Mouse (Mus musculus): ENCODE measurements around the gene Abcg2. TPM values are rescaled to one million over a fixed set of nuclear protein-coding genes. Genes with fewer than 3 reads are reported as not detected.
A peak's percentile ranks its signal among the peaks of the same experiment; 100 is the strongest.

Gene Abcg2
- polyA plus RNA-seq, 1 experiment from 2014 or later, result 135 TPM

- WGBS, result 72% methylated on average over 5 of the region's 5 CpGs
- Histone ChIP-seq H3K27ac (ENCODE audit: low read depth, low read length) (no peak overlapping the region), H3K4me3 (ENCODE audit: low read depth, low read length) (no peak overlapping the region), H3K4me1 (replicated peaks; ENCODE audit: control insufficient read depth, insufficient read depth, low read length) (peaks cover 2% of the 10 kb centered on the region; the same call in 1 of the 2 replicates), H3K9ac (ENCODE audit: low read depth, low read length) (no peak overlapping the region), H3K9me3 (ENCODE audit: control insufficient read depth, low read length) (no peaks in the 10 kb centered on the region), H3K4me2 (no peak overlapping the region), H3K36me3 (ENCODE audit: control insufficient read depth, insufficient read depth, low read length) (no peaks in the 10 kb centered on the region), H3K27me3 (replicated peaks; ENCODE audit: control insufficient read depth, insufficient read depth, low read length) (no peaks in the 10 kb centered on the region)
- no peak for DNase-seq (ENCODE audit: low spot score)
- ATAC-seq (replicated peaks; ENCODE audit: low FRiP score), result no peak
These were observed 39.8 kb downstream of the Abcg2 start for GRCm38 (mm10) chr6:58624126-58624525.

DNA sequence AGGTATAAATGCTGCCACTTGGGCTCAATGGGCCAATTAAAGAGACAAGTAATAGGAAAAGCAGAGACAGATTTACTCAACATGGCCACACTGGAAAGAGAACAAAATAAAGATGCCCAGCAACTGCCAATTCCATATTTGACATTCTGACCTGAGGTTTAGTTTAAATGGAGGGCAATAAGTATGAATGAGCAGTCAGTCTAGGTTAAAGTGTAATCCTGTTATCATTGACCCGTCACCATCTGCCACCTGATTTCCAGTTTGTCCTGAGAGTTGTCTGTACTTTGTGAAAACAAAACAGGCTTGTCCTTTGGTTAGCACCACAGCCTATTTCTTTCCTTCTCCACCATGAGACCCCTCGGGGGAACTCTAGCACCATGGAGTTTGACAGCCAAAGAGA lies 44.9 kb downstream of the Abcg2 start:
- no peak for DNase-seq (ENCODE audit: low spot score)
- Histone ChIP-seq H3K27ac (ENCODE audit: low read depth, low read length) (no peak overlapping the region), H3K27me3 (replicated peaks; ENCODE audit: control insufficient read depth, insufficient read depth, low read length) (no peaks in the 10 kb centered on the region), H3K4me2 (no peak overlapping the region), H3K36me3 (ENCODE audit: control insufficient read depth, insufficient read depth, low read length) (no peaks in the 10 kb centered on the region), H3K9ac (ENCODE audit: low read depth, low read length) (no peak overlapping the region), H3K4me3 (ENCODE audit: low read depth, low read length) (no peak overlapping the region), H3K4me1 (replicated peaks; ENCODE audit: control insufficient read depth, insufficient read depth, low read length) (peaks cover 5% of the 10 kb centered on the region), H3K9me3 (ENCODE audit: control insufficient read depth, low read length) (no peaks in the 10 kb centered on the region)
- ATAC-seq (replicated peaks; ENCODE audit: low FRiP score), result no peak
- 68% methylated on average over 2 of the region's 2 CpGs for whole genome bisulfite sequencing

DNA sequence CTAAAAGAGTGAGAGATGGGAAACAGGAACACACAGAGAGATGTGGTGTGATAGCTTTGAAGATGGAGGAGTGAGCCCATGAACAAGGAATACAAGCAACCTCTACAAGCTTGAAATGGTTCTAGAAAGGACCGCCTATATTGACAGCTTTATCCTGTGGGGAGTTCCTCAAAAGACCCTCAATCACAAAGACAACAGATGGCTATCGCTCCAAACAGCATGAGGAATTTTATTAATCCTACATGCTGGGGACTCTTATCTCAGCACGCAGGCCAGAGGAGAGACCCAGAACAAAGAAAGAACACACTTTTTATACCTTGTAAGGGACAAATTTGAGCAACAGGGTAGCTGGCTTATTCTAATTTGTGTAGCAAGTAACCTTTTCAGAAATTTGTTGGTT lies 48.1 kb downstream of the Abcg2 start:
- WGBS, result 36% methylated on average over 3 of the region's 3 CpGs
- H3K4me1 ChIP-seq (replicated peaks; ENCODE audit: control insufficient read depth, insufficient read depth, low read length), result peaks cover 5% of the 10 kb centered on the region
- no peak overlapping the region for H3K4me3 ChIP-seq (ENCODE audit: low read depth, low read length)
- H3K27ac ChIP-seq (ENCODE audit: low read depth, low read length), result no peak overlapping the region
- DNase-seq (ENCODE audit: low spot score) (no peak), ATAC-seq (replicated peaks; ENCODE audit: low FRiP score) (no peak; the same call in 1 of the 2 replicates)
- H3K9me3 ChIP-seq (ENCODE audit: control insufficient read depth, low read length), result no peaks in the 10 kb centered on the region
- no peaks in the 10 kb centered on the region for H3K36me3 ChIP-seq (ENCODE audit: control insufficient read depth, insufficient read depth, low read length)
- H3K27me3 ChIP-seq (replicated peaks; ENCODE audit: control insufficient read depth, insufficient read depth, low read length), result no peaks in the 10 kb centered on the region
- H3K4me2 ChIP-seq, result no peak overlapping the region
- H3K9ac ChIP-seq (ENCODE audit: low read depth, low read length), result no peak overlapping the region

GRCm38 (mm10) chr6:58633731-58634130 lies 49.4 kb downstream of the Abcg2 start:
- no peak overlapping the region for H3K4me3 ChIP-seq (ENCODE audit: low read depth, low read length)
- DNase-seq (ENCODE audit: low spot score) (no peak), ATAC-seq (replicated peaks; ENCODE audit: low FRiP score) (no peak)
- H3K9me3 ChIP-seq (ENCODE audit: control insufficient read depth, low read length), result no peaks in the 10 kb centered on the region
- 69% methylated on average over 4 of the region's 4 CpGs for WGBS
- H3K4me2 ChIP-seq, result no peak overlapping the region
- no peaks in the 10 kb centered on the region for H3K27me3 ChIP-seq (replicated peaks; ENCODE audit: control insufficient read depth, insufficient read depth, low read length)
- peaks cover 15% of the 10 kb centered on the region for H3K4me1 ChIP-seq (replicated peaks; ENCODE audit: control insufficient read depth, insufficient read depth, low read length)
- no peak overlapping the region for H3K27ac ChIP-seq (ENCODE audit: low read depth, low read length)
- H3K36me3 ChIP-seq (ENCODE audit: control insufficient read depth, insufficient read depth, low read length), result no peaks in the 10 kb centered on the region
- no peak overlapping the region for H3K9ac ChIP-seq (ENCODE audit: low read depth, low read length)

DNA sequence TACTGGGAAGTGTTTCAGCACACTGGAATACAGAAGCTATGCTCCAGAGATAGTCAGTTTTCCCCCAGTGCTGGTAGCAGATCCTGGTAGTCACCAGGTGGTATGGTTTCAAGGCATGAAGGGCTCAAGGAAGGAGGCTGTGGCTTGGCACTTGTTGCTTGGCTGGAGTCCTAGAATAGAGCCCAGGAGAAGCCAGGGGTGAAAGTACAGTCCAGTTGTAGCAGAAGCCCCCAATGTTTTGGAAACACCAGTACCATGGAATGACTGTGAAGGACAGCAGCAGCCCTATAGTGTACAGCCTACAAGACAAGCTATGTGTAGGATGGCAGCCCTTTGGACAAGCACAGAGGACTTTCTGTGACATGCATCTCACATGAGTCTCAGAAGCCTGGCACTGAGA lies 54.2 kb downstream of the Abcg2 start:
- no peak for ATAC-seq (replicated peaks; ENCODE audit: low FRiP score)
- no peak overlapping the region for H3K4me2 ChIP-seq
- DNase-seq (ENCODE audit: low spot score), result no peak
- peaks cover 16% of the 10 kb centered on the region for H3K4me1 ChIP-seq (replicated peaks; ENCODE audit: control insufficient read depth, insufficient read depth, low read length)
- no peak overlapping the region for H3K4me3 ChIP-seq (ENCODE audit: low read depth, low read length)
- no peak overlapping the region for H3K27ac ChIP-seq (ENCODE audit: low read depth, low read length)
- H3K9me3 ChIP-seq (ENCODE audit: control insufficient read depth, low read length), result no peaks in the 10 kb centered on the region
- H3K27me3 ChIP-seq (replicated peaks; ENCODE audit: control insufficient read depth, insufficient read depth, low read length), result no peaks in the 10 kb centered on the region
- H3K9ac ChIP-seq (ENCODE audit: low read depth, low read length), result no peak overlapping the region
- no peaks in the 10 kb centered on the region for H3K36me3 ChIP-seq (ENCODE audit: control insufficient read depth, insufficient read depth, low read length)

DNA sequence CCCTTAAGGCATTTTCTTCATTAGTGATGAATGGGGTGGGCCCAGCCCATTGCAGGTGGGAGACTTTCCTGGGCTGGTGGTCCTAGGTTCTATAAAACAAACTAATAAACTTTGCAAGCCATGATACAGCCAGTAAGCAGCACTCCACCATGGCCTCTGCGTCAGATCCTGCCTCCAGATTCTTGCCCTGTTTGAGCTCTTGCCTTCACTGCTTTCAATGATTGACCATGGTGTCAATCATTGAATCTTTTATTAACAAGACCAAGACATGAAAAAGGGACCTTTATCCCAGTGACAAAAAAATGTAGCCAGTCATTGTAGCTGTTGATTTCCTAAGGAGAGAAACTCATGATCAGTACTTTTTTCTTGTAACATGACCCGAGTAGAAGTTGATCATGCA lies 55.1 kb downstream of the Abcg2 start:
- no peak overlapping the region for H3K4me3 ChIP-seq (ENCODE audit: low read depth, low read length)
- H3K4me2 ChIP-seq, result no peak overlapping the region
- H3K27ac ChIP-seq (ENCODE audit: low read depth, low read length), result no peak overlapping the region
- peaks cover 19% of the 10 kb centered on the region for H3K4me1 ChIP-seq (replicated peaks; ENCODE audit: control insufficient read depth, insufficient read depth, low read length)
- DNase-seq (ENCODE audit: low spot score) (no peak), ATAC-seq (replicated peaks; ENCODE audit: low FRiP score) (no peak)
- no peaks in the 10 kb centered on the region for H3K9me3 ChIP-seq (ENCODE audit: control insufficient read depth, low read length)
- WGBS, result 80% methylated on average over 2 of the region's 2 CpGs
- H3K27me3 ChIP-seq (replicated peaks; ENCODE audit: control insufficient read depth, insufficient read depth, low read length), result no peaks in the 10 kb centered on the region
- H3K9ac ChIP-seq (ENCODE audit: low read depth, low read length), result no peak overlapping the region
- no peaks in the 10 kb centered on the region for H3K36me3 ChIP-seq (ENCODE audit: control insufficient read depth, insufficient read depth, low read length)

DNA sequence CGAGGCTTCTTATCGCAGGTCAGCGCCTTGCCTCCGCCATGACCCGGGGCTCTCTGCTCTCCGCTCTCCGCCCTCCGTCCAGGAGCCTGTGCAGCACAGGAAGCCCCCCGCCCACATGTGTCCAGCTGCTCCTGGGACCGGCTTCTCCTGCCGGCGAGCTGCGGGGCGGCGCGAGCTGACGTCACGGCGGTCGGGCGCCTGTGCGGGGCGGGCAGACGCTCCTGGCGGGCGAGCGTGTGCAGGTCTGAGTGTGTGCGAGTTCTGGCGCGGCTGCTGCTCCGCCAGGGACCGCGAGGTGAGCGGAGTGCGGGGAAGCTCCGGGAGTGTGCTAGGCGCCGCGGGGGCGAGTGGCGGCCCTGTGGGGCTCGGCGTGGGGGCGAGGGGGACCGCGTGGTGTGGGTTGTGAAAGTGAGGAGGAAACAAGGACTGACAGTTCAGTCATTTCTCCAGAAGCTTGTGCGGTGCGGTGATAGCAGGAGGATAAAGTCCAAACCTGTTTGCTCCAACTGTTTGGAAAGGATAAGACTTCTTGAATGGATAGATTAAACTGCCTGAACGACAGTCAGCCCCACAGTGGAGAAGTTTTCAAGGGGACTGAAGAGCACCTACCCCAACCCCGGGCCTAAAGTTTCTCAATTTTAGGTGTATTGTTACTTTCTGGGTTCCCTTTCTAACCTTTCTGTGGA lies 56.2 kb downstream of the Abcg2 start:
- H3K27ac ChIP-seq (ENCODE audit: low read depth, low read length), result peak overlapping the region; percentile 93
- no peaks in the 10 kb centered on the region for H3K9me3 ChIP-seq (ENCODE audit: control insufficient read depth, low read length)
- peak overlapping the region; percentile 66 for H3K4me2 ChIP-seq
- 1% methylated on average over 50 of the region's 50 CpGs for WGBS
- peaks cover 27% of the 10 kb centered on the region for H3K4me1 ChIP-seq (replicated peaks; ENCODE audit: control insufficient read depth, insufficient read depth, low read length)
- H3K27me3 ChIP-seq (replicated peaks; ENCODE audit: control insufficient read depth, insufficient read depth, low read length), result no peaks in the 10 kb centered on the region
- ATAC-seq (replicated peaks; ENCODE audit: low FRiP score) (peak; percentile 81), DNase-seq (ENCODE audit: low spot score) (peak; percentile 83)
- H3K4me3 ChIP-seq (ENCODE audit: low read depth, low read length), result peak overlapping the region; percentile 69
- H3K36me3 ChIP-seq (ENCODE audit: control insufficient read depth, insufficient read depth, low read length), result no peaks in the 10 kb centered on the region
- H3K9ac ChIP-seq (ENCODE audit: low read depth, low read length), result peak overlapping the region; percentile 84

GRCm38 (mm10) chr6:58641056-58641799 lies 56.9 kb downstream of the Abcg2 start:
- H3K27ac ChIP-seq (ENCODE audit: low read depth, low read length), result peak overlapping the region; percentile 93
- H3K27me3 ChIP-seq (replicated peaks; ENCODE audit: control insufficient read depth, insufficient read depth, low read length), result no peaks in the 10 kb centered on the region
- no peaks in the 10 kb centered on the region for H3K36me3 ChIP-seq (ENCODE audit: control insufficient read depth, insufficient read depth, low read length)
- ATAC-seq (replicated peaks; ENCODE audit: low FRiP score), result no peak
- peaks cover 29% of the 10 kb centered on the region for H3K4me1 ChIP-seq (replicated peaks; ENCODE audit: control insufficient read depth, insufficient read depth, low read length)
- peak overlapping the region; percentile 66 for H3K4me2 ChIP-seq
- no peaks in the 10 kb centered on the region for H3K9me3 ChIP-seq (ENCODE audit: control insufficient read depth, low read length)
- peak overlapping the region; percentile 84 for H3K9ac ChIP-seq (ENCODE audit: low read depth, low read length)
- DNase-seq (ENCODE audit: low spot score), result no peak
- WGBS, result 29% methylated on average over 11 of the region's 11 CpGs
- peak overlapping the region; percentile 69 for H3K4me3 ChIP-seq (ENCODE audit: low read depth, low read length)

GRCm38 (mm10) chr6:58642191-58642590 lies 57.9 kb downstream of the Abcg2 start:
- 28% methylated on average over 2 of the region's 2 CpGs for WGBS
- Histone ChIP-seq H3K4me3 (ENCODE audit: low read depth, low read length) (peak overlapping the region; percentile 69), H3K9ac (ENCODE audit: low read depth, low read length) (peak overlapping the region; percentile 84; the same call in 1 of the 2 replicates), H3K4me2 (peak overlapping the region; percentile 66), H3K27ac (ENCODE audit: low read depth, low read length) (peak overlapping the region; percentile 93), H3K4me1 (replicated peaks; ENCODE audit: control insufficient read depth, insufficient read depth, low read length) (peaks cover 35% of the 10 kb centered on the region), H3K27me3 (replicated peaks; ENCODE audit: control insufficient read depth, insufficient read depth, low read length) (no peaks in the 10 kb centered on the region), H3K36me3 (ENCODE audit: control insufficient read depth, insufficient read depth, low read length) (no peaks in the 10 kb centered on the region), H3K9me3 (ENCODE audit: control insufficient read depth, low read length) (no peaks in the 10 kb centered on the region)
- ATAC-seq (replicated peaks; ENCODE audit: low FRiP score), result peak; percentile 92
- DNase-seq (ENCODE audit: low spot score), result peak; percentile 60
